8 mouse cellular contexts compared by ENCODE assay signal in the genomic region with DNA sequence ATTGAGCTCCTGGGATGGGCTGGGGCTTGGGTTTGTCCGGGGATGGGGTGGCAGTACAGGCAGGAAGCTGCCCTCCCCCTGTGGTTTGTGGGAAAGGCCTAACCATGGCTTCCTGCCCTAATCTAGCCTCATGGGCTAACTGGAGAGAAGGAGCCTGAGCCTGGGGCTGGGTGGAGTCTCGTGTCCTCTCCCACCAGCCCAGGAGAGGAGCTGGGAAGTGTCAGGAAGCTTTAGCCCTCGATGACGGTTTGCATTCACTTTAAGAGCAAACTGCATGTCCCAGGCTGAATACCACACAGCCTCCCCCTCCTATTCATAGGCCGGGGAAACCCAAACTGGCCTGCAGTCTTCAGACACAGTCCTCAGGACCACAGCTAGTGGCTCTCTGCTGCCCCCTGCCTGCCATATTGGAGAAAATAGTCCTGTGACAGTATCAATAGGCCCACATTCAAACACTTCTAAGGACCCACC. TPM values are rescaled to one million over a fixed set of nuclear protein-coding genes. Genes with fewer than 3 reads are reported as not detected.
DNase-seq lines count a peak whose midpoint lies in the region; ATAC-seq and TF ChIP-seq lines count a peak whose summit lies in the region.

No protein-coding gene starts in this region.

- H3K36me3 ChIP-seq in heart, embryonic 10.5 days: no peaks in the 10 kb centered on the region
- no peaks in the 10 kb centered on the region for H3K36me3 ChIP-seq in E14TG2a.4 (ENCODE audit: insufficient read depth, low read length)
- H3K36me3 ChIP-seq in forebrain, embryonic 13.5 days (ENCODE audit: poor library complexity, severe bottlenecking): no peaks in the 10 kb centered on the region
- H3K36me3 ChIP-seq in small intestine, adult 2 months (ENCODE audit: control insufficient read depth, insufficient read depth, low read length): no peaks in the 10 kb centered on the region

- peak; percentile 93 for TF ChIP-seq CTCF in E14TG2a.4 (conservative IDR thresholded peaks at IDR 0.05; ENCODE audit: low read length)
- TF ChIP-seq CTCF in small intestine, adult 2 months (IDR thresholded peaks at IDR 0.05; ENCODE audit: extremely low read depth, insufficient read length, insufficient replicate concordance, low read depth, low read length): peak; percentile 85; the same call in 1 of the 2 replicates

- no peak overlapping the region for H3K27ac ChIP-seq in heart, embryonic 10.5 days
- H3K27ac ChIP-seq in forebrain, embryonic 13.5 days: no peak overlapping the region
- 0 out of 2 replicates have a peak overlapping the region, but pooled peaks have one; percentile 20 for H3K27ac ChIP-seq in small intestine, adult 2 months (ENCODE audit: insufficient read depth, low read depth, low read length)

- H3K4me2 ChIP-seq in forebrain, embryonic 13.5 days: no peak overlapping the region

- H3K4me1 ChIP-seq in heart, embryonic 10.5 days: peaks cover 15% of the 10 kb centered on the region
- peaks cover 50% of the 10 kb centered on the region for H3K4me1 ChIP-seq in E14TG2a.4 (replicated peaks; ENCODE audit: low read depth, low read length)
- peaks cover 38% of the 10 kb centered on the region for H3K4me1 ChIP-seq in forebrain, embryonic 13.5 days
- peaks cover 14% of the 10 kb centered on the region for H3K4me1 ChIP-seq in small intestine, adult 2 months (ENCODE audit: control insufficient read depth, insufficient read depth, insufficient read length, low read length)

- H3K9ac ChIP-seq in forebrain, embryonic 13.5 days: no peak overlapping the region

- WGBS in heart, embryonic 10.5 days: 29% methylated on average over 5 of the region's 5 CpGs
- WGBS in forebrain, embryonic 13.5 days: 25% methylated on average over 5 of the region's 5 CpGs
- WGBS in small intestine, adult 2 months: 40% methylated on average over 5 of the region's 5 CpGs

- H3K4me3 ChIP-seq in heart, embryonic 10.5 days: no peak overlapping the region
- H3K4me3 ChIP-seq in E14TG2a.4 (replicated peaks; ENCODE audit: low read length): no peak overlapping the region
- no peak overlapping the region for H3K4me3 ChIP-seq in forebrain, embryonic 13.5 days
- H3K4me3 ChIP-seq in small intestine, adult 2 months (ENCODE audit: low read depth, low read length): no peak overlapping the region

- no peak for TF ChIP-seq POLR2A in small intestine, adult 2 months (IDR thresholded peaks at IDR 0.05; ENCODE audit: low read depth, low read length)

- no peaks in the 10 kb centered on the region for H3K9me3 ChIP-seq in heart, embryonic 10.5 days
- no peaks in the 10 kb centered on the region for H3K9me3 ChIP-seq in E14TG2a.4 (ENCODE audit: low read length)
- no peaks in the 10 kb centered on the region for H3K9me3 ChIP-seq in forebrain, embryonic 13.5 days (replicated peaks)

- H3K27me3 ChIP-seq in heart, embryonic 10.5 days (ENCODE audit: insufficient read depth, poor library complexity, severe bottlenecking): peaks cover 79% of the 10 kb centered on the region
- H3K27me3 ChIP-seq in E14TG2a.4 (ENCODE audit: insufficient read depth, low read length): peaks cover 74% of the 10 kb centered on the region
- H3K27me3 ChIP-seq in forebrain, embryonic 13.5 days: peaks cover 29% of the 10 kb centered on the region
- no peaks in the 10 kb centered on the region for H3K27me3 ChIP-seq in small intestine, adult 2 months (ENCODE audit: control insufficient read depth, insufficient read depth, low read length)

- 0 out of 2 replicates have a peak, but pooled peaks have one; percentile 3 for ATAC-seq in forebrain, embryonic 13.5 days

- peak; percentile 29 to 69 for DNase-seq in heart, adult 9 months (ENCODE audit: low spot score in 2 of 2)
- no peak for DNase-seq in heart, embryonic 10.5 days (ENCODE audit: low spot score)
- DNase-seq in c-Kit-positive CD71-positive TER-119-positive erythroid progenitor cells, embryonic 14.5 days (ENCODE audit: low spot score): peak; percentile 66
- peak; percentile 71 to 85 for DNase-seq in kidney, postnatal 25 days
- peak; percentile 78 for DNase-seq in lung, postnatal 14 days

RNA-seq across cellular contexts. Expression of gene Abca2, which starts 1.7 kb away (rescaled TPM):
- 3.5 and 4.7 TPM in 2 replicates for polyA plus RNA-seq in heart, embryonic 10.5 days (2016; fragmentation: Nextera tagmentation; extraction: Ambion mirVana)
- 5.7 and 8.2 TPM in 2 replicates for polyA plus RNA-seq in forebrain, embryonic 13.5 days (2015; fragmentation: Nextera tagmentation; extraction: Ambion mirVana)
- polyA plus RNA-seq in small intestine, adult 2 months (2012; rRNA removed): 15.0 and 18.5 TPM in 2 replicates

RNA-seq across cellular contexts. Expression of gene Fut7, which starts 3.7 kb away (rescaled TPM):
- not detected in 2 replicates for polyA plus RNA-seq in heart, embryonic 10.5 days (2016; fragmentation: Nextera tagmentation; extraction: Ambion mirVana)
- 0.08 TPM in 1 of 2 replicates, not detected in the other for polyA plus RNA-seq in forebrain, embryonic 13.5 days (2015; fragmentation: Nextera tagmentation; extraction: Ambion mirVana)
- 0.68 and 0.76 TPM in 2 replicates for polyA plus RNA-seq in small intestine, adult 2 months (2012; rRNA removed)

RNA-seq across cellular contexts. Expression of gene Npdc1, which starts 27.6 kb away (rescaled TPM):
- polyA plus RNA-seq in heart, embryonic 10.5 days (2016; fragmentation: Nextera tagmentation; extraction: Ambion mirVana): 14.6 and 16.5 TPM in 2 replicates
- 287 and 315 TPM in 2 replicates for polyA plus RNA-seq in forebrain, embryonic 13.5 days (2015; fragmentation: Nextera tagmentation; extraction: Ambion mirVana)
- polyA plus RNA-seq in small intestine, adult 2 months (2012; rRNA removed): 103 and 117 TPM in 2 replicates

RNA-seq across cellular contexts. Expression of gene Clic3, which starts 29.9 kb away (rescaled TPM):
- polyA plus RNA-seq in heart, embryonic 10.5 days (2016; fragmentation: Nextera tagmentation; extraction: Ambion mirVana): 0.69 and 1.1 TPM in 2 replicates
- 2.4 and 3.2 TPM in 2 replicates for polyA plus RNA-seq in forebrain, embryonic 13.5 days (2015; fragmentation: Nextera tagmentation; extraction: Ambion mirVana)
- 0.38 and 12.0 TPM in 2 replicates for polyA plus RNA-seq in small intestine, adult 2 months (2012; rRNA removed)

RNA-seq across cellular contexts. Expression of gene Entpd2, which starts 31.1 kb away (rescaled TPM):
- polyA plus RNA-seq in heart, embryonic 10.5 days (2016; fragmentation: Nextera tagmentation; extraction: Ambion mirVana): not detected in 2 replicates
- polyA plus RNA-seq in forebrain, embryonic 13.5 days (2015; fragmentation: Nextera tagmentation; extraction: Ambion mirVana): 0.68 and 0.98 TPM in 2 replicates
- polyA plus RNA-seq in small intestine, adult 2 months (2012; rRNA removed): 25.8 and 50.7 TPM in 2 replicates
